Mouse (Mus musculus): ENCODE data around the gene Zfr.

Gene Zfr

DNA sequence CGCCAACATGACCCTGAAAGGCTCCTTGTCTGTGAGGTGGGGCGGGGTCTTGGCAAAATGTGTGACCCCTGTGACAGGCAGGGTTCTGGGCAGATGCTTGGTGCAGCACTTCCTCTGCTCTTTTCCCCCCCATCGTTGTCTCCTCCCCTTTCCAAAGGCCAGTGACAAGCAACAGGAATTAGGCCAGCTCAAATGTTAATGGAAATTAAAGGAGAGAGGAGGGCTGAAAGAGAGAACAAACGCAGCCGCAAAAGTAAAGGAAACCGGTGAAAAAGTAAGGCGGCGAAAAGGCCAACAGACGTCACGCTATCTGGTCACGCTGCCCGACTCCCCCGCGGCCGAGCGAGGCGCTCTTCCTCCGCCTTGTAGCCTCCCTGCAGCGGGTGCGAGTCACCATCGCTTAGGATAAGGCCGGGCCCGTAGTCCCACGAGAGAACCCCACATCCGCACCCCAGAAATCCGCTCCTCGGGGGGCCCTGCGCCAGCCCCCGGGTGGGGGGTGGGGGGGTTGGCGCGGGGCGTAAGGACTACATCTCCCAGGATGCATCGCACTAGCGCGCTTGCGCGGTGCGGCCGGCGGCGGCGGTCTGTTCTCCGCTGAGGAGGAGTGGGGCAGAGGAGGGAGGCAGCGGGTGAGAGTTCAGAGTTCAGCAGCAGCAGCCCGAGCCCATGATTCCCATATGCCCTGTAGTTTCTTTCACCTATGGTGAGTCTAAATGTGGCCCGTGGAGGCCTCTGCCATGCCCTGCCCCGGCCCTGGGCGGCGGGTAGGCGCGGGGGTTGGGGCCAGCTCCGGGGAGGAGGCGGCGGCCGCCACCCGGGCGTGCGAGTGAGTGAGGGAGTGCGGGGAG lies at the start of gene Zfr:
Zfr (plus strand) TSS at position 590 of the 851 bp plus-strand sequence.
- DNase-seq (ENCODE audit: low spot score in 2 of 2) = peak; percentile 91

DNA sequence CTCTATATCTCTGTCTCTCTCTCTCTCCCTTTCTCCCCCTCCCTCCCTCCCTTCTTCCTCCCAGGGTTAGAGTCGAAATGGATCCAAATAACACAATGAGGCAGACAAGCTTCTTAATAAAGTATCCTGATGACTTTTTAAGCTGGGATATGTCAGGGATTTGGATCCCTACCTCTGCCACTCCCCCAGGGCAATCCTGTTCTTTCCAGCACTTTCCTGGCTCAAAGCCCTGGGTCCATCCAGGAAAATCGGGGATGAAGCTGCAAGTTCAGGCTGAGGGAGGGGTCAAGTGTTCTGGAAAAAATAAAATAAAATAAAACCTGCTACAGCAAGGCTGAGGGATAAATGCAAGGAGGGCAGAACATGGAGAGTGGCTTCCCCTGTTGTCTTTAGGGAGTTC lies 49.7 kb upstream of the Zfr start:
- DNase-seq (ENCODE audit: low spot score in 2 of 2) = no peak

DNA sequence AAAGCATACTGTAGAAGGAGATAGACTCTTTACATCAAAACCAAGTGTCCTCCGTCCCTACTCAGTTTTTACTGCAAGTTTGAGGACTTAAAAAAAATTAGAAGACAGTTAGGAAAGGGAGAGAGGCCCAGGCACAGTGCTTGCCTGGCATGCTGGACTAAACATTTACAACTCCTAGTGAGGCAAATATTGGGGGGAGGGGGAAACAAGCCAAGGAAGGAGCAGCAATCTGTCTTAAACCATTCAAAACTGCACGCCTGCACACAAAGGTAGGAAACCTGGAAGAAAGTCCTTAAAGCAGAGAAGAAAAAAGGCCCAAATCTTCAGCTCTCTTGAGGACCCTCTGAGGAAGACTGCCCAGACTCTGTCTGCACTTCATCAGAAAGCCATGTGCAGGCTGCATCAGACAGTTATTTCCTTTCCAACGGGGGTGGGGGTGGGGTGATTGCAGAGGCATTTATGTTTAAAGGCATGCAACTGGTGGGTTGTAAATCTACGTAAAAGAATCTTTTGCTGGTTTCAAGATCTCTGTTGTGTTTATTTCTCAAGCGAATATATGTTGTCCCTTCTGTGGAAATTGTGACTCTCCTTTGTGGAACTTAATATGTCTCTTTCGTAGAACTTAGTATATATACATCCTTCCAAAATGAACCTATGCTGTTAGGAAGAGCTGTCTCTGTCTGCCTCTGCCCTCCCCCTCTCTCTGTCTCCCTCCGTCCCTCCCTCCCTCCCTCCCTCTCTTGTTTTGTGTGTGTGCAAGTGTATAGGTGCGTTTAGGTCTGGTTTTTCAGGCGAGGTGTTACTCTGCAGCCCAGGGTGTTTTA lies 49.0 kb upstream of the Zfr start:
- DNase-seq (ENCODE audit: low spot score in 2 of 2) = no peak

DNA sequence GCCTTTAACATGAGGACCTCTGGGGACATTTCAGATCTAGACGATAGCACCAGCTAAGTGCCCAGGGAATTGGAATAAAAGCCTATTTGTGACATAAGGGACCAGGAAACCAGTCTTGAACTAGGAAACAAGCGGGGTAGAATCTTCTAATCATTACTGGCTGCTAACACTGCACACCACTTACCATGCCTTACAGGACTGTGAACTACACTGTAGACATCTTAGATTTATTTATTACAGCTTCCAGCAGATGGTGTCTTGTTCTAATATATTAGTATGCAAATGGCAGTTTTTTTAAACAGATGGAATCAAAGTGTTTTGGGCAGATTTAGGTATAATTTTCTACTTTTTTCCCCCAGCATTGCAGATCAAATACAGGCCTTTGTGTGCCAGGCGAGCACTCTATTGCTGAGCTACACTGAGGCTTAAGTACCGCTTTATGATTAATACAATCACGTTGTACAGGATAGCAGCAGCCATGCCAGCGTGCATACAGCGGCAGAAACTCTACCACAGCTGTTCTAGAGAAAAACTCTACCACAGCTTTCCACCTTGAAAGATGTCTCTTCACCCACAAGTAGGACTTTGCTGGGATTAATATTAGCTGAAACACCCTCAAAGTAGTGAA lies 44.8 kb upstream of the Zfr start:
- no peak for DNase-seq (ENCODE audit: low spot score in 2 of 2)

DNA sequence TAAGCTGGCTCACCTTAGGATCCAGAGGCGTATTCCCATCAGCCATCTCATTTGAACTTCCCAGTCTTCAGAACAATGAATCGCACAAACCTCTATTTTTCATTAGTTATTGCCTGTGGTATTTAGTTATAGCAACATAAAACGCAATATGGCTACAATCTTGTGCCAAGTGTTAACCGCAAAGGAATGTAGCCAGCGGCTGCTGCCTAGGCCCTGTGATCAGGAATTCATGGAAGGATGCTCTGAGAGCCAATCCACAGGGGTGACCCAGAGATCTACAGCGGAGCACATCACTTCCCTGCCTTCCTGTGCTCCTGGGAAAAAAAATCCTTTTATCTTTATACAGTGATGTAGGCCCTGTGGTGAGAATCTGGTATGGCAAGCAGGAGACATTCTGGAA lies 43.2 kb upstream of the Zfr start:
- no peak for DNase-seq (ENCODE audit: low spot score in 2 of 2)

DNA sequence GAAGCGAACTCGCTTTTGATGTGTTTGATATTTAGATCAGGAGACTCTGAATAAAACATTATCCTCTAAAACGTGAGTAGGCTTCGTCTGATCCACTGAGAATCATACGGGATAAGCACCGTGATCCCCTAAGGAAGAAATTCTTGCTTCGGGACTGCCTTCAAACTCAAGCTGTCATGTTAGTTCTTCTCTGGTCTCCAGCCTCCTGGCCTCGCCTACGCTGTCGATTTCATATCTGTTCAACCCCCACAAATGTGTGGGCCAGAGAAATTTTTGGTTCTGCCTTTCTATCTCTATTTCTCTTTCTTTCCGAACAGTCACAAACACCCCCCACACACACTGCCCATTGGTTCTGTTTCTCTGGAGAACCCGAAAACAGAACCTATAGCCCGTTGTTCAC lies 35.3 kb upstream of the Zfr start:
- DNase-seq (ENCODE audit: low spot score in 2 of 2) = no peak

DNA sequence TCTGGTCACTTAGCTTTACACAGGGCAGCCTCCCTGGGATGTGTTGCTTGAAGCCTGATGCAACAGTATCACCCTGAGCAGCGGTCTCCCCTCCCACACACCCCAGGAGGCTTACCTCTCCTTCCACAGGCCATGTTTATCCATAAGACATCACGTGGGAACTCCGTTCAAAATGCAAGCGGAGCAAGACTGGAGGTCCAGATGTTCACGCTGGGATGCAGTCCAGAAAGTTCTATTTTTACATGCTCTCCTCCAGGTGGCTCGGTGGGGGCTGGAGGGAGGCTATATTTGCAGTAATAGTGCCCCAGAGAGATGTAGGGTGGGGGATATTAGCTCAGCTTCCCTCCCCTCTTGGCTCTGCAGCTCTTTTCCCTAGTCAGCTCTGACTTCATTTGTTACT lies 33.5 kb upstream of the Zfr start:
- DNase-seq (ENCODE audit: low spot score in 2 of 2) = no peak

DNA sequence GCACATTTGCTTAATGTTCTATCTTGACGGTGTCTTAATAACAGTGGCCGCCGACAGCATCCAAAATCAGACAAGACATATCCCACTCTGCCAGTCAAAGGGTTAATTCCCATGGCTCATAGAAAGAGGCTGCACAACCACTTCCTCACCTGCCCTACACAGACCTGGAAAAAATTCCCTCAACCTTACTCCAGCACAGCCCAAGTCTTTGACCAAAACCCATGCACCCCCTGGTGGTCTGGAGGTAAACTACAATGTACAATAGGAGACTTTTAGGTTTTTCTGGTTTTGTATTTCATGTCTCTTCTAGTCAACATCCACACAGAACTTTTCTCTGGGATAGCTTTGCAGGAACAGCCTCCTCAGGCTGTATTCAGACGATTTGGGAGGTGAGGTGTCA lies 32.8 kb upstream of the Zfr start:
- DNase-seq (ENCODE audit: low spot score in 2 of 2) = peak; percentile 10 to 59

DNA sequence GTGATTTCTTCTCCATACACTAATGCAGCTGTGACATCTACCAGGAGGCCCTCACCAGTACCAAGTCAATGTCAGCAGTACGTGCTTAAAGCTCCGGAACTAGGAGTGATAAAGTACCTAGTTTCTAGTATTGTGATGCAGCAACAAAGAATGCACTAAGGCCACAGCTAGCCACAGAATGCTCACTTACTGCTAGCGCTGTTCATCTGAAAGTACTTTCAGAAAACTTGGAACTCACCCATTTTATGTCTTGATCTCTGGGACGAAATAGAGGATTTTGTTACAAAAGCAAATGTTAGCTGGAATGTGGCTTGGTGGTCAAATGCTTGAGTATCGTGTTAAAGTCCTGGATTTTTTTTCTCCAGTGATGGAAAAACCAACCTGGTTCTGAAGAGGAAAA lies 30.0 kb upstream of the Zfr start:
- no peak for DNase-seq (ENCODE audit: low spot score in 2 of 2)

DNA sequence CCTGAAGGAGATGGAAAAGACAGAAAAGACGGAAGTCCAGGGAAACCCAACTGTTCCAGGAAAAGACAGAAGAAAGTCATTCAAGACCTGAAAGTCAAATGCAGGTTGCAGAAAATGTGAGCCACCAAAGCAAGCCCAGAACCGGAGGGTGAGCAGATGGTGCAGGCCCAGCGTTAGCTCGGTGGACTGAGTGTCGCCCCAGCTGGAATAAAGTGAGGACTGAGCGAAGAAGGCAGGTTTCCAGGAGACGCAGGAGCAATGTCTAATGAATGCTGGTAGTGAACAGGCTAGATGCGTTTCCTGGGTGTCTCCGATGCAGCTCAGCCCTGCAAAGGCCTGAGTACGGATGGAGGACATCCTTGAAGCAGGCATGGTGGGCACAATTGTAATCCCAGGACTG lies 29.5 kb upstream of the Zfr start:
- DNase-seq (ENCODE audit: low spot score in 2 of 2) = no peak

DNA sequence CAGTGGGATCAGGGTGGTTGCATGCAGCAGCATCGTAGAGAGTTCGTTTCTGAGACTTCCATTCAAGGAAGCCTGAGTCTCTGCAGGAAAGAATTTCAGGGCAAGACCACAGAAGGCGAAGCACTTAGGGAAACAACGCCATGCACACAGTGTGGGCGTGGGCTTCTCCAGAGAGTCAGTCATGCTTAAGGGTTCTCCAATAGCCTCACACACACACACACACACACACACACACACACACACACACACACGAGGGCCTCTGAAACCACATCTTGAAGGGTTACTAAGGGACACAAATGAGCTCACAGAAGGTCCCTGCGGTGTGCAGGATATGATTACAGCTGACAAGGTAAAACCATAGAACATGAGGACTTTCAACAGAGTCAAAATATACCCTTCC lies 27.5 kb upstream of the Zfr start:
- no peak for DNase-seq (ENCODE audit: low spot score in 2 of 2)

DNA sequence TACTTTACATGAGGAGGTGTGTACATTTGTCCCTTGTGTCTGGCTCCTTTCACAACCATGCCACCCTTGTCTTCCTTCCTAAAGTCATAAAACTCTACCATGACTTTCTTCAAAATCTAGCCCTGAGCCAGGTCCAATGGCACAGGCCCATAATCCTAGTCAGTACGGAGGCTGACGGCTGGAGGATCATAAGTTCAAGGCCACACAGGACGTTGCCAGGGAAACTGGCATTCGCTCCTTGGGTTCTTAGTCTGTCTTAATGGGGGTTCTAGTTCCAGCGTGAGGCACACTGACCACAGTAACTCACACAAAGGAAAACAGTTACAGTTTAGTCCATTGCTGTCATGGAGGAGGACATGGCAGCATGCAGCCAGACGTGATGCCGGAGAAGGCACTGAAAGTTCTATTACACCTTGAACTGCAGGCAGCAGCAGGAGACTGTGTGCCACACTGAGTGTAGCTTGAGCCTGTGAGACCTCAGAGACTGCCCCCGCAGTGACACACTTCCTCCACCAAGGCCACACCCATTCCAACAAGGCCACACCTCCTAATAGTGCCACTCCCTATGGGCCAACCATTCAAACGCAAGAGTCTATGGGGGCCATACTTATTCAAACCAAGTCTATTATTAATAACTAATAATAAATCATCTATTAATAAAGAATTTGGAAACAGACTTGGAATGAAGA lies 26.5 kb upstream of the Zfr start:
- no peak for DNase-seq (ENCODE audit: low spot score in 2 of 2)

DNA sequence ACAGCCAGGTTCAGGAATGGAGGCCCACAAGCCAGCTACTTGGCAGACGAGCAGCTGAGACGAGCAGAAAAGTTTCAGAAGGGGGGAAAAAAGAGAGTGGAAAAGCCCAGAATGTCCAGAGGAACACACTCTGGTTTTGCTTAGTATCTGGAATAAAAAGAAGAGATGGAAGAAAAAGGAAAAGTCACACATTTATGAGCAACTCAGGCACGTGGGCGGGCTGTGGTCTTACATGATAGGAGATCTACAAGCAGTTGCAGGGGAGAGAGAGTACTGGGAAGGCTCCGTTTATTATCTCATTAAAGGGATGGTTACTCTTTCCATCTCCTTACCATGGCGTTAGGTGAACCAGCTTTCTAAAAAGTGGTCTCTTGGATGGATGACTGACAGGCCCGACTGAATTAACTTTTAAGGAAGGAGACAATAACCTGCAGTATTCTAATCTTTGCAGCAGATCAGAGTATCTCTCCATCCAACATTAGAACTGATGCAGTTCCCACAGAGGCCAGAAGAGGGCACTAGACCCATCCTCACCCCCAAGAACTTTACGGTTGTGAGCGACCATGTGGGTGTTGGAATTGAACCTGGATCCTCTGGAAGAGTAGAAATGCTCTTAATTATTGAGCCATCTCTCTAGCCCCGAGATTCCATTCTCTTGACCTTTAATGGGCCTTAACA lies 25.7 kb upstream of the Zfr start:
- peak; percentile 41 to 66 for DNase-seq (ENCODE audit: low spot score in 2 of 2)

DNA sequence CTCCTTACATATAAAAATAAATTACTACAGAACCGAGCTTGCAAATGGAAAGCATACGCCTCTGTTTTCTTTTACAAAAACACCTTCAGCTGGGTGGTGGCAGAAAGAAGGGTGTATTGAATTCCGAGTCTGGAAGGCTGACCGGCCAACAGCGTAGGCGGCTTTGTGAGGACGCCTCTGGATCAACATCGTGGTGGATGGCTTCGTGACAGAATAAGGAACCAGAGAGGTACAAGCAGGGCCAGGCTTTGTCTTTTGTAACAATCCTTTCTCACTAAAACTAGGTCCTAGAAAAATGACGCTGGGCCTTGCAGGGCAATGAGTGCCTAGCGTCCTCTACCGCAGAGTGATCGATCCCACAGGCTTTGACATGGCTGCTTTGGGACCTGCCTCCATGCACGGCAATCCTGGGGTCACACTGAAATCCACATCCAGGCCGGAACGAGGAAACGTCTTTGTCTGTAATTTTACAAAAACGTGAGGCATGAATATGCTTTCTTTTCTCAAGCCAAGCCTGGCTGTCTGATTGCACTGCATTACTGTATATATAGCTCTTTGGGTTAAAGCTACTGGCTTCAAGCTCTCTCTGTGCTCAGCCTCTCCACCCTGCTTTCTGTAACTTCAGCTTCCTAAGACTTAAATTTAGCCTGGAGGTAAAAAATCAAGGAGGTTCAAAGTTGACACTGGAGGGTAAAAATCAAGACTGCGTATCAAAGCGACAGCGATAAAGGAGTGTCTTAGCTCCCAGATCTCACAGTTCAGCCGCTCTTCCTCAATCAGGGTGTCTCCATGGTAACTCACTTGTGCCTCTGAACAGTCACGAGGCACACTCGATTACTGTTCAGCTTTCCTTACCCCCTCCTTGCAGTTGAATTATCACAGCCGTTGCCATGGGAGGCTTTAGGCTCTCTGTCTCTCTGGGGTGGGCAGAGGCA lies 24.3 kb upstream of the Zfr start:
- no peak for DNase-seq (ENCODE audit: low spot score in 2 of 2)

DNA sequence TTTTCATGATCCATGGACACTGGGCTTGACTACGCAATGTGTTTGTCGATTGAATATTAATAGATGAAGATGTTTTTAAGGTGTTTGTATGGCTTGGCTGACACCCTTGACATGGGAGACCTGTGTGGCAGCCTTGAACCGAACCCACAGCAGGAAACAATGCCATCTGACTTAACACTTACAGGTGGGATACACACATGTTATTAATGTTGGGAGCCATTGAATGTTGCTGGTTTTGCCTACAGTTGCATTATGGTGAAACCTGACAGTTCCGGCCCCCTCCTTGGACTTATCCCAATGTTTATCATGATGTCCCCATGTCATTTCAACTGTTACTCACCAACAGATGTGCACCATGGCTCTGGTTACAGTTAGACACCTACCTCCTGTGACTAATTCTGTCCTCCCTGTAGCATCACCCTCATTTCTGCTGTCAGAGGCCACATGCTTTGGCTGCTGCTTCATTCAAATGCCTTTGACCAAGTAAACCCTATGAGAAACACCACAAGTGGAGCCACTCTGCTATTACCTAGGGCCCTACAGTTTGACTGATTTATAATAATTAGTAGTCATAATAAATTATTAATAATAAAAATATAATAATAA lies 23.6 kb upstream of the Zfr start:
- DNase-seq (ENCODE audit: low spot score in 2 of 2) = no peak

DNA sequence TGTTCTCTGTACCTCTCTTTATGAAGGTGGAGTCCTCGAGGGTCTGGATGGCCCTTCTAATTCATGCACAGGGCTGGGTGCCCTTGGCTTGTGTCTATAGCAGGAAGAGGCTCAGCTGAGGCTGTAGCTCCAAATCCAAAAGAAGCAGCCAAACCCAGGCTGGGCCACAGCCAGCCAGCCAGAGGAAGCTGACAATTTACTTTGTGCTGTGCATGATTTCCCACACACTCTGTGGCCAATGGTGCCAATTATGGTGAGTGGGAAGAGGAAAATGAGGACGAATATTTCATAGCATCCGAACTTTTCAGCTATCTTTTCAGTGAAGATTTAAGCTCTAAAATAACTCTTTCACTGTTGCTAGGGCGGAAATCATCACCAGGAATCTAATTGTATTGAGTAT lies 21.2 kb upstream of the Zfr start:
- DNase-seq (ENCODE audit: low spot score in 2 of 2) = no peak

DNA sequence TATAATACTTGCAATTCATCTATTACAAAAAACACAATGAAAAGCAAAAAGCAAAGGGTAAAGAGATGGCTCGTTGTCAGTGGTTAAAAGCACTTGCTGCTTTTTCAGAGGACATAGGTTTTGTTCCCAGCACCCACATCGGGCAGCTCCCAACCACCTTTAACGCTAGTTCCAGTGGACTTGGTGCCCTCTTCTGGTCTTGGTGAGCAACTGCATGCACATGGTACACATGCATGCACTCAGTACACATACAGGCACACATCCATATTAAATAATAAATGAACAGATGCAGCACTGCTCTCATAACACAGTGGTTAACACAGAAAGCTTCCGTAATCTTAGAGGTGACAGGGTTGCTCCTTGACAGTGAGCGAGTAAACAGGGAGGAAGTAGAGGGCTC lies 20.3 kb upstream of the Zfr start:
- no peak for DNase-seq (ENCODE audit: low spot score in 2 of 2)

DNA sequence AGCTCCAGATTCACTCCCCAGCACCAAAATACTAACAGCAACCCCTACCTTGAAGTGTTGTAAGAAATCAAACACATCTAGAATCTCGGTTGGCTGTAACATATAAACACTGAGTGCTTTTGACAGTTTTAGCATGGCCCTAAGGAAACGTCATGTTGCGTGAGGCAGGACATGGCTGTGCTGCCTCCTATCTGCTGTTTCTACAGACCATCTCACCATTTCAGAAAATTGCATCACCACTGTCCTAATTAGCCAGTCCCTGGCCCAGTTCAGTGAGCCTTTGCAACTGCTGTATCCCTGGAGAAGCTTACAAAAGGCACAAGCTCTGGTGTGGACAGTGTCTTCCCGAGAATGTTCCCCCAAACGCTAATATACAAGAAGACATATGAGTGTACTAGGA lies 16.7 kb upstream of the Zfr start:
- DNase-seq (ENCODE audit: low spot score in 2 of 2) = no peak

DNA sequence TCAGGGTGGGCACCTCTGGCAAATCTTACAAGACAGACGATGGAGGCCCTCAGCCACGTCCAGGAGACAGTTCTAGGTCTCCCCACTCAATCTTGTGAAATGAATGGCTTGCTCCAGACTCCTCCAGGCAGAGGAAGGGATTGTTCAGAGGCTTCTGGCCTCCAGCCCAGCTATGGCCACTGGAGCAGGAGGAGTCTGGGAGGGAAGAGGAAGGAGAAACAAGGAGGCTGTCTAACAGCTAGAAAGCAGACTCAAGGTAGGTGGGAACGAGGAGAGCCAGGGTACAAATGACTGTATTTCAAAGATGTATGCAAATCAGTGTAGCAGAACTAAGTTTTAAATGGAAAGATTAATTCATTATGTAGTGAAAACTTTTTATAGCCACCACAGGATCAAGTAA lies 13.9 kb upstream of the Zfr start:
- no peak for DNase-seq (ENCODE audit: low spot score in 2 of 2)

DNA sequence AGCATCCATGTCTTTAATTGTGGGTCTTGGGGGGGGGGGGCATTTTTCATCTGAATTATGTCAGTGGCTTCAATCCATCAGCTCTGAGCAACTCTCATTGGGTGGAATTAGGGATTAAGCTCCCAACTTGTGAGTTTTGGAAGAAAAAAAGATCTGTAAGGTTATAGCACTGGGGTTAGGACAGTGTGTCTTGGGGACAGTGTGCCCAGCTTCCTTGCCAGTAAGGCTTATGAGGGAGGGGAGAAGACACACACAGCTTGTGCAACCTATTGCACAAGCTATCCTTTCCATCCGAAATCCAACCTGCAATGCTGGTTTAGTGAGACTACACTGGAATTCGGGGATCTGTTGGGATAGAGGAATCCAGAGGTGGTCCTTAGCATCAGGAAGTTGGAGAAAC lies 12.8 kb upstream of the Zfr start:
- no peak for DNase-seq (ENCODE audit: low spot score in 2 of 2)

All from natural killer cell, adult 2 months (primary cell).